Mouse (Mus musculus) embryo, embryonic 10 days (tissue): ENCODE results near the gene 9030025P20Rik.
A peak's percentile ranks its signal among the peaks of the same experiment; 100 is the strongest.
"Not testable (repeated sequence)": the region's sequence is repeated elsewhere in the genome, so short reads cannot be mapped to it uniquely, and the experiment has no call there.

Source experiments
- DNase-seq: peaks from one replicate; pipeline ENCODE4 v3.0.0-alpha.2; 2015; ENCODE audit warnings: low spot score

The 9030025P20Rik gene

DNA sequence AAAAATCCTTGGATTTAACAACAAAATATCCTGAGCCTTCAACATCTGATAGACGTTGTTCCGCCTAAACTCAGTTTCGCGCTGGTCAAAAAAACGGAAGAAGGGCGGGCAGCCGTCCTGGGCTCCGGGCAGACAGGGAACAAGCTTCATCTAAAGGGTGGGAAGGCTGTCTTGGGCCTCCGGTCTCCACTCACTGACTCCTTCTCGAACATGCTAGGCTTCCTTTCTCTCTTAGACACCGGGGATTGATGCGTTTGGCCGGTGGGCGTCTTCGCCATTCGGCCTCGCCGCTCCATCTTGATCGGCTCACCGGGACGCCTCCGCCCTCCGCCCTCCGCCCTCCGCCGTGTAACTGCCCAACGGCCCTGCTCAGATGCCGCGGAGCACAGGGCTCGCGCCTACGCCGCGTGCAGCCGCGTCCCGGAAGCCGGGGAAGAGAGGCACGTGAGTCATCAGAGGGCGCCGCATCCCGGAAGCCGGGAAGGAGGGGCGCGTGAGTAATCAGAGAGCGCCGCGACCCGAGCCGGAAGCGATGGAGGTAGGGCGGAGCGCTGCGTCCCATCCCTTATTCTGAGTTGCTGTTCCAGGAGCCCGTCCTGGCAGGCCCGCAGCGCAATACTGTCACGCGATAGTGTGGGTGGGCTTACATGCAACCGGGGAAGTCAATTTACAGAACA is at the start of gene 9030025P20Rik, which contains the start of gene Gm3417:
TSS of gene 9030025P20Rik (plus strand) at position 107 of the 677 bp plus-strand sequence.
TSS of gene Gm3417 (minus strand) at position 429 of the 677 bp plus-strand sequence.
- DNase-seq, result not testable (repeated sequence)

DNA sequence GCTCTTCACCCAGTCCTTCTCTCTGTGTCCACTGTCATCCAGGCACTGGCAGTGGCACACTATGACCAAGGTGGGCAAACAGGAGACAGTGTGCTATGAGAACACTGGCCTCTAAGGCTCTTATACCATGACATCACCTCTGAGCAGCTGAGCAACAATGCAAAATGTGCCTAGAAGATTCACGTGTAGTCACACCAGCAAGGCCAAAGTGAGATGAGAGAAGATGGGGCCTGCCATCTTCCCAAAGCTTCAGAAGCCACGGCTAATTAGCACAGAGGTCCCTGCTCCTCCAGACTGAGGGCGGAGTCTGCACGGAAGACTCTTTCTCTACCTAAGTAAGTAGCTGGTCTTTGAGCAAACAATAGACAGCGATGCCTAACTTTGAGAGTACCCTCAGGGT is 49.6 kb upstream of the 9030025P20Rik start:
- no peak for DNase-seq

DNA sequence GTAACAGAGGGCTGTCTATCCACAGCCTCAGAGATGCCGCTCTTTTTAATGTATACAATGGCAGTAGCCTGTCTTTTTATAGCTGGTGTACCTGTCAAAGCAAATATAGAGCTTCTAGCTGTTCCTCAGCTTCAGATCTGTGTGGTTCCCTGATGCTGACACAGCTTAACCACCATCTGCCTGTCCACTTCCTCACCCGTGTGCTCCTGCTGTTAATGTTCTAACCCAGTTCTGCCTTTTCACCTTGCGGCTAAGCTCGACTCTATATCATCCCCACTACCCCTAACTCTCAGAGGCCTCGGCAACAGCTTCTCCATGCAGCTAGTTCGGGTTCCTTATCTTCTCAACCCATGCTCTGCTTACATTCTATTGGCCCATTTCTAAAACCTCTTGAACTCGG is 47.6 kb upstream of the 9030025P20Rik start:
- no peak for DNase-seq

DNA sequence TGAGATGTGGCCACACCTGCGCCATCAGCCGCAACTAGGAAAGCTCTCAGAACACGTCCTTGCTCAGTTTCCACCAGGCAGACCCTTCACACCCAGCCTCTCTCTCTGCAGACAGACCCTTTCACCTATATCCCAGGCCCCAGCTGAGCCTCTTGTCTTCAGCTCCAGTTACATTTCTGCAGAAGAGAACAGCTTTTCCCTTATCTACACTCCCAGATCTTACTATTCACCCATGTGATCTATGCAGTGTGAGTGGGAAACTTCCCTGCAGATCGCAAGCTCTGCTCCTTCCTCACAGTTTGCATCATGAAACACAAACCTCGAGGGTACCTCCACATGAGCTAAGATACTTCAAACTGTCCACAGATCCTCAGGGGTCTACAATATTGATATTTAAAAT is 46.8 kb upstream of the 9030025P20Rik start:
- DNase-seq, result no peak

DNA sequence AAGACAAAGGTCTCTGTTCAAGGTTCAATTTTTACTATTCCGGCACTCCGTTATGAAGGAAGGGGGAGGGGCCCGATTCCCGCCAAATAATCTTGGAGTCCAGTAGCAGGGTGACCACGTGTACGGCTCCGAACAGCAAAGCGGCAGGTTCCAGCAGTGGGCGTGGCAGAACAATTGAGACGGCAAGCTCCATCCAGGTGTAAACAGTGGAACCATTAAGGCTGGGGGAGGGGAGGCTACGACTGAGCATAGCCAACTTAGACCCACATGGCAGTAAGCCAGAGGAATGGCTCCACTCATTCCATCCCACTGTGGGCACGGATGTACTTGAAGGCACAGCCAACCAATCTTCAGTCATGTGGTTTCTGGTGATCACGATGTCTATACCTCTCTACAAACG is 43.0 kb upstream of the 9030025P20Rik start:
- not testable (repeated sequence) for DNase-seq

GRCm38 (mm10) chr17:14935841-14936605 is 42.2 kb upstream of the 9030025P20Rik start:
- DNase-seq, result no peak

GRCm38 (mm10) chr17:14942181-14942580 is 36.1 kb upstream of the 9030025P20Rik start:
- not testable (repeated sequence) for DNase-seq

GRCm38 (mm10) chr17:14943009-14943728 is 35.1 kb upstream of the 9030025P20Rik start, which contains the start of the genes Wdr27 and 1600012H06Rik:
Gene Wdr27 (minus strand): TSS chr17:14943158.
Gene 1600012H06Rik (plus strand): TSS chr17:14943184.
- DNase-seq, result peak; percentile 100

GRCm38 (mm10) chr17:14943729-14944059 is 34.6 kb upstream of the 9030025P20Rik start:
- DNase-seq, result no peak

DNA sequence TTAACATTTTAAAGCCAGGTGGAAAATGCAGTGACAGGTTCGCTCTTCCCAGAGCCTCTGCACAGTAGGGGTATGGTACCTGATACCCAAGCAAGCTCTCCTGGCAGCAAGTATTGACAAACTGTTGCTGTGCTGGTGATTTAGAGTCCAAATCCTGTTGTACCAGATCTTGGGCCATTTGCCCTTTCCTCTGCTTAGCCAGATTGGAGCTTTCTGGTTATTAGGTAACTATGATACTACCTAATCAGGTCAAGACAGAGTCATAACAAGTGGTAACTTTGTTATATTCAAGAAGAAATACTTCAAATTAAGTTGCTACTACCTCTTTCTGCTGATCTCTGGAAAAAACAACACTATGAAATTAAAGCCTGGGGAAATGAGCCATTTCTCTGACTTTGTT is 33.7 kb upstream of the 9030025P20Rik start:
- DNase-seq, result no peak

DNA sequence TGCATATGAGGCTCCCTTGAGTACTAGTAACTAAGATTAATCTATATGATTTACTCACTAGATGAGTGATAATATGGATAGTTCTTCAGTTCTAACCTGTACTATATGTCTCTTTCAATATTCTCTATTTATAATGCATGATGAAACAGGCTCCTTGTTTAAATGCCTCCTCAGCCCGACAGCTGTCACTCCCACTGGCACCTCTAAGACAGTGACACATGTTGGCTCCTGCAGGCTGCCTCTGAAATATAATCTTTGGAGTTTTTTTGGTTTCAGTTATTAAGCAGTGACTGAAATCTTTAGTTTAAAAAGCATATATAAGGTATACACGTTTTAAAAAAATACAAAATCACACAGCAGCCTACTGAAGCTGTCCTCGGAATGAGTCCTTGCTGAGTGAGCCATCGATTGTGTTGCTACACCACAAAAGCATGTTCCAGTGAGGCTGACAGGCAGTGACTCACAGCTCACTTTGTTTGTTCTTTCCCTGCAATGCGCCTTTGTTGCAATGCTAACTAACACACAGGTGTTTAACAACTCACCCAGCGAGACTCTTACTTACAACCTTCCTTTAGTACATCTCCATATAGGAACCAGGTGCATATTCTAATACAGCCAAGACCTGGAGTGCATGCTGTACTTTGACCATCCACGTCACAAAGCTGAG is 29.0 kb upstream of the 9030025P20Rik start:
- no peak for DNase-seq

DNA sequence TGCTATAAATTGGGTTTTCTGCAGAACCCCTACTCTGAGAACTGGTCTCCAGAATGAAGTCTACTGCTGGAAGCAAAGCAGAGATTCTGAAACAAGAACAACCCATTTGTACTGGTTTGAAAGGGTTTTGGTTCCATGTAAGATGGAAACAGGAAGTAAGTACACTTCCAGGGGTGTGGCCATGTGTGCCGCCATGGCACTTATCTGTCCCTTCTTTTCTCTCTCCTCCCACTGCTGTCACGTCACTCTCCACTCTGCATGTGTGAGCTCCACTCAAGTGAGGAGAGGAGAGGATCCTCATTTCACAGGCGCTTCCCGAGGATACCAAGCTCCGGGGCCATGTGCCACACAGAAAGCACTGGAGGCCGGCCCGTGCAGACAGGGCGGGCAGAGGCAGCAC is 24.8 kb upstream of the 9030025P20Rik start:
- DNase-seq, result no peak

- DNase-seq, result no peak
Observed at GRCm38 (mm10) chr17:14958686-14959327, 19.5 kb upstream of the 9030025P20Rik start.

GRCm38 (mm10) chr17:14959979-14960378 is 18.3 kb upstream of the 9030025P20Rik start:
- DNase-seq, result no peak

- peak; percentile 14 for DNase-seq
Observed at GRCm38 (mm10) chr17:14960520-14960919, 17.7 kb upstream of the 9030025P20Rik start.

DNA sequence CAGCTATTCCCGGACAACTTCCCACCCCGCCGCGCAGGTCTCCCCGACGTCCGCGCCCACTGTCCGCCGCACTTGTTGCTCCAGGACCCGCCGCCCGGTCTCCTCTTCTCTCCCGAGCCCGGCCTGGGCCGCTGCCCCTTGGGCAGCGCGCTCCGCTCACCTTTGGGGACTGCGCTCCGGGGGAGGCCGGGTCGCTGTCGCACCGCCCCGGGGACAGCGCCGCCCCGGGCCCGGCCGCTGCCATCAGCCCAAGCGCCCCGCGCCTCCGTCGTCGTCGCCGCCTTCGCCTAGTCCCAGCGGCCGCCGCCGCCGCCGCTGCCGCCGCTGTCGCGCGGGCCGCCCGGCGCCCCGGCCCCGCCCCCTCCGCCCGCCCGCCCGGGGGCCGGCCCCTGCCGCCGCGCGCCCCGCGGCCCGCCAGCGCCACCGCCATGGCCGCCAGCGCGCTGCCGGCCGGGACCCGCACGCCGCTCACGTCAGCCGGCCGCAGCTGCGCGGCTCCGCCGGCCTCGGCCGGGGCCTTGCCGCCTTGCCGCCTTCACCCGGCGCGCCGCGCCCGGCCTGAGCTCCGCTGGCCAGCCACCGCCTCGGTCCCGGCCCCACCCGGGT is 17.2 kb upstream of the 9030025P20Rik start, which contains the start of gene Phf10:
TSS of gene Phf10 (minus strand) at position 323 of the 606 bp plus-strand sequence.
- DNase-seq, result peak; percentile 16

DNA sequence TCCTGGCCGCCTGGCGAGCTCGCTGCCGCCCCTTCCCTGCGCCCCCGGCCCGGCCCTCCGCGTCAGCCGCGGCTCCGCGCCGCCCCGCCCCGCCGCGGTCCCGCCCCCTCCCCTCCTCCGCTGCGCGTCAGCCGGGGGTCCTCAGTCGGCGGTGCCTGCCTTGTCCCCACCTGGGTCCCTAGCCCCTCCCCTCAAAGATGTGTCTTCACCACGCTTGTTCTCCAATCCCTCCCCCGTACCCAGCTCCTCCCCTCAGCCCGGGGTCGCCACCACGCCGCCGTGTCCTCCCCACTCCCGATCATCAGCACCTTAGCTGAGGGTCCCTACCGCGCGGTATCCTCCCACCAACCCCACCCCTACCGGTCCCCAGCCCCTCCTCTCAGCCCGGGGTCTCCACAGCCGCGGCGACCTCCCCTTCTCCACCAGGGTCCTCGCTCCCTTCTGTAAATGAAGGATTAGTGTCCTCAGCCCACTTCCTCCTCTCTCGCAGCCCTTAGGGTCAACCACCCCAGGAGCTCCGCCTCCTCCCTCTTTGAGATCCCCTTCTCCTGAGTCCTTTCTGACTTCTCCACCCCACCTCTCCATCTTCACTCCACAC is 16.6 kb upstream of the 9030025P20Rik start:
- not testable (repeated sequence) for DNase-seq

GRCm38 (mm10) chr17:14968373-14968913 is 9.8 kb upstream of the 9030025P20Rik start:
- not testable (repeated sequence) for DNase-seq

DNA sequence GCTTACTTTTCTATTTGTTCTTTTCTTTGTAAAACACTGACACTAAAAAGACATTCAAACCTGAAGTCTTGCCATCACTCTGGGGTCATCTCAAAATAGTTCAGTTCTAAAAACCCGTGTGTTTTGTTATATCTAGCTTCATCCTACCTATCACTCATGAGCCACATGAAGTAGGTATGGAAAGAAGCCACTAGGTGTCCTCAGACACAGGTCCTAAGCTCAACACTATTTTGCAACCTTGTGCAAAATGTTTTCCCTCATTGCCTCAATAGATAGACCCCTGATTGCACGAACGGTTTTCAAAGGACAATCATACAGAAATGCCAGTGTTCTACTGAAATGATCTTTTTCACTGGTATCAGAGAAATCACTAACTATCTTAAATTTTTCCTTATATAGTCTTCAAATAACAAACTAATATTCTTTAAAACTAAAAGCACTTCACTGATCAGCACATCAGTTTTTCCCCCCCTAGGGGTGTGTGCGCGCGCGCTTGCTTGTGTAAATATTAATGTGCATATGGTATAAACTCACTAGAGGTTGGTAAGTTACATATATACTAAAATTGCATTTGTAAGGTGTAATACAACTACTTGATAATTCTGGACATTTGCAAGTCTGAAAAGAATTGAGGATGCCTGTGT is 428 bp upstream of the 9030025P20Rik start:
- DNase-seq, result not testable (repeated sequence)
